Mouse (Mus musculus) lung, postnatal 10 days (tissue): ENCODE data around the gene Bzw2.

Experiments used
- DNase-seq: peaks from one replicate; pipeline ENCODE4 v3.0.0; 2021

Gene Bzw2

GRCm38 (mm10) chr12:36134111-36134510, 23.8 kb downstream of the Bzw2 start:
- DNase-seq: no peak

- DNase-seq: no peak
Measured at GRCm38 (mm10) chr12:36133547-36133946, 24.3 kb downstream of the Bzw2 start.

GRCm38 (mm10) chr12:36132668-36133067, 25.2 kb downstream of the Bzw2 start:
- DNase-seq: no peak

- DNase-seq: no peak
Measured at GRCm38 (mm10) chr12:36132254-36132653, 25.6 kb downstream of the Bzw2 start.

GRCm38 (mm10) chr12:36129826-36130225, 28.1 kb downstream of the Bzw2 start:
- no peak for DNase-seq

- DNase-seq: no peak
Measured at GRCm38 (mm10) chr12:36126049-36126448, 31.8 kb downstream of the Bzw2 start.

- no peak for DNase-seq
Measured at GRCm38 (mm10) chr12:36119244-36119643, 38.6 kb downstream of the Bzw2 start.

GRCm38 (mm10) chr12:36117161-36117560, 40.7 kb downstream of the Bzw2 start:
- DNase-seq: no peak

- no peak for DNase-seq
Measured at GRCm38 (mm10) chr12:36112081-36112480, 45.8 kb downstream of the Bzw2 start.

- DNase-seq: no peak
Measured at GRCm38 (mm10) chr12:36111110-36111509, 46.8 kb downstream of the Bzw2 start.

GRCm38 (mm10) chr12:36110457-36110856, 47.4 kb downstream of the Bzw2 start:
- DNase-seq: no peak

- no peak for DNase-seq
Measured at GRCm38 (mm10) chr12:36108442-36108841, 49.4 kb downstream of the Bzw2 start.

- no peak for DNase-seq
Measured at GRCm38 (mm10) chr12:36103592-36103910, 54.3 kb downstream of the Bzw2 start.

GRCm38 (mm10) chr12:36102733-36103591, 54.9 kb downstream of the Bzw2 start:
- no peak for DNase-seq

GRCm38 (mm10) chr12:36095371-36095880, 62.5 kb downstream of the Bzw2 start:
- DNase-seq: no peak

- no peak for DNase-seq
Measured at GRCm38 (mm10) chr12:36093081-36093670, 64.7 kb downstream of the Bzw2 start.

- no peak for DNase-seq
Measured at GRCm38 (mm10) chr12:36091964-36092363, 65.9 kb downstream of the Bzw2 start.

GRCm38 (mm10) chr12:36089221-36089620, 68.7 kb downstream of the Bzw2 start:
- peak; percentile 41 for DNase-seq

- no peak for DNase-seq
Measured at GRCm38 (mm10) chr12:36088804-36089203, 69.1 kb downstream of the Bzw2 start.

- DNase-seq: no peak
Measured at GRCm38 (mm10) chr12:36085380-36085779, 72.5 kb downstream of the Bzw2 start.

- DNase-seq: no peak
Measured at GRCm38 (mm10) chr12:36078101-36078899, 79.6 kb downstream of the Bzw2 start.

- DNase-seq: no peak
Measured at GRCm38 (mm10) chr12:36072860-36073259, 85.0 kb downstream of the Bzw2 start.

GRCm38 (mm10) chr12:36070231-36070630, 87.6 kb downstream of the Bzw2 start:
- no peak for DNase-seq

- DNase-seq: no peak
Measured at GRCm38 (mm10) chr12:36067538-36067937, 90.3 kb downstream of the Bzw2 start.
